Mouse (Mus musculus): ENCODE data around the gene Tnrc6c. TPM values are rescaled to one million over a fixed set of nuclear protein-coding genes. Genes with fewer than 3 reads are reported as not detected.
A peak's percentile ranks its signal among the peaks of the same experiment; 100 is the strongest.

Tnrc6c gene
- polyA plus RNA-seq, 1 experiment from 2014 or later: 31.0 TPM

GRCm38 (mm10) chr11:117663036-117663809 is 9.1 kb downstream of the Tnrc6c start:
- 83% methylated on average over 4 of the region's 4 CpGs for WGBS
- H3K27me3 ChIP-seq: no peaks in the 10 kb centered on the region
- no peak overlapping the region for H3K27ac ChIP-seq (replicated peaks)
- no peaks in the 10 kb centered on the region for H3K36me3 ChIP-seq
- H3K4me3 ChIP-seq: no peak overlapping the region
- peaks cover 61% of the 10 kb centered on the region for H3K4me1 ChIP-seq
- no peaks in the 10 kb centered on the region for H3K9me3 ChIP-seq
- no peak overlapping the region for H3K9ac ChIP-seq (replicated peaks)
- no peak overlapping the region for H3K4me2 ChIP-seq (replicated peaks)
- no peak for ATAC-seq (replicated peaks)

GRCm38 (mm10) chr11:117663810-117664139 is 9.7 kb downstream of the Tnrc6c start:
- Histone ChIP-seq H3K4me1 (peaks cover 62% of the 10 kb centered on the region), H3K36me3 (no peaks in the 10 kb centered on the region), H3K27ac (replicated peaks) (no peak overlapping the region), H3K9ac (replicated peaks) (no peak overlapping the region), H3K9me3 (no peaks in the 10 kb centered on the region), H3K27me3 (no peaks in the 10 kb centered on the region), H3K4me3 (no peak overlapping the region), H3K4me2 (replicated peaks) (no peak overlapping the region)
- no peak for ATAC-seq (replicated peaks)

- H3K27me3 ChIP-seq: no peaks in the 10 kb centered on the region
- no peak overlapping the region for H3K27ac ChIP-seq (replicated peaks)
- ATAC-seq (replicated peaks): no peak
- H3K9me3 ChIP-seq: no peaks in the 10 kb centered on the region
- H3K4me2 ChIP-seq (replicated peaks): no peak overlapping the region
- no peaks in the 10 kb centered on the region for H3K36me3 ChIP-seq
- no peak overlapping the region for H3K4me3 ChIP-seq
- H3K9ac ChIP-seq (replicated peaks): no peak overlapping the region
- peaks cover 51% of the 10 kb centered on the region for H3K4me1 ChIP-seq
- WGBS: 18% methylated on average over 3 of the region's 3 CpGs
These were observed 11.1 kb downstream of the Tnrc6c start for GRCm38 (mm10) chr11:117665189-117665588.

- Histone ChIP-seq H3K4me2 (replicated peaks) (no peak overlapping the region), H3K4me3 (no peak overlapping the region), H3K4me1 (peaks cover 45% of the 10 kb centered on the region), H3K36me3 (no peaks in the 10 kb centered on the region), H3K9me3 (no peaks in the 10 kb centered on the region), H3K27me3 (no peaks in the 10 kb centered on the region), H3K9ac (replicated peaks) (no peak overlapping the region), H3K27ac (replicated peaks) (no peak overlapping the region)
- ATAC-seq (replicated peaks): no peak
These were observed 12.5 kb downstream of the Tnrc6c start for GRCm38 (mm10) chr11:117666563-117666962.

- 88% methylated on average over 5 of the region's 5 CpGs for WGBS
- no peak overlapping the region for H3K4me2 ChIP-seq (replicated peaks)
- ATAC-seq (replicated peaks): no peak
- H3K4me1 ChIP-seq: peaks cover 45% of the 10 kb centered on the region
- no peaks in the 10 kb centered on the region for H3K27me3 ChIP-seq
- no peak overlapping the region for H3K4me3 ChIP-seq
- no peak overlapping the region for H3K27ac ChIP-seq (replicated peaks)
- H3K9me3 ChIP-seq: no peaks in the 10 kb centered on the region
- H3K36me3 ChIP-seq: no peaks in the 10 kb centered on the region
- no peak overlapping the region for H3K9ac ChIP-seq (replicated peaks)
These were observed 13.1 kb downstream of the Tnrc6c start for GRCm38 (mm10) chr11:117667152-117667551.

GRCm38 (mm10) chr11:117667825-117668224 is 13.7 kb downstream of the Tnrc6c start:
- WGBS: 48% methylated on average over 5 of the region's 5 CpGs
- H3K4me1 ChIP-seq: peaks cover 45% of the 10 kb centered on the region
- H3K9ac ChIP-seq (replicated peaks): no peak overlapping the region
- no peak overlapping the region for H3K4me2 ChIP-seq (replicated peaks)
- no peak for ATAC-seq (replicated peaks)
- H3K36me3 ChIP-seq: no peaks in the 10 kb centered on the region
- no peak overlapping the region for H3K4me3 ChIP-seq
- no peak overlapping the region for H3K27ac ChIP-seq (replicated peaks)
- no peaks in the 10 kb centered on the region for H3K27me3 ChIP-seq
- H3K9me3 ChIP-seq: no peaks in the 10 kb centered on the region

GRCm38 (mm10) chr11:117671626-117672025 is 17.5 kb downstream of the Tnrc6c start:
- no peak for ATAC-seq (replicated peaks)
- Histone ChIP-seq H3K4me3 (no peak overlapping the region), H3K9ac (replicated peaks) (no peak overlapping the region), H3K9me3 (no peaks in the 10 kb centered on the region), H3K4me1 (peaks cover 32% of the 10 kb centered on the region), H3K27ac (replicated peaks) (no peak overlapping the region), H3K27me3 (no peaks in the 10 kb centered on the region), H3K36me3 (no peaks in the 10 kb centered on the region), H3K4me2 (replicated peaks) (no peak overlapping the region)
- 87% methylated on average over 5 of the region's 5 CpGs for WGBS

GRCm38 (mm10) chr11:117674531-117674930 is 20.4 kb downstream of the Tnrc6c start:
- 94% methylated on average over 1 of the region's 1 CpGs for WGBS
- no peak overlapping the region for H3K27ac ChIP-seq (replicated peaks)

GRCm38 (mm10) chr11:117676649-117677048 is 22.6 kb downstream of the Tnrc6c start:
- H3K4me1 ChIP-seq: peaks cover 21% of the 10 kb centered on the region
- H3K9ac ChIP-seq (replicated peaks): no peak overlapping the region
- H3K36me3 ChIP-seq: no peaks in the 10 kb centered on the region
- H3K4me3 ChIP-seq: no peak overlapping the region
- H3K9me3 ChIP-seq: no peaks in the 10 kb centered on the region
- 0 out of 2 replicates have a peak overlapping the region, but pooled peaks have one; percentile 11 for H3K27ac ChIP-seq (replicated peaks)
- no peak overlapping the region for H3K4me2 ChIP-seq (replicated peaks)
- no peak for ATAC-seq (replicated peaks)
- WGBS: 9% methylated on average over 2 of the region's 2 CpGs
- no peaks in the 10 kb centered on the region for H3K27me3 ChIP-seq

More at GRCm38 (mm10) chr11:117674531-117674930, 20.4 kb downstream of the Tnrc6c start:
- H3K9me3 ChIP-seq: no peaks in the 10 kb centered on the region
- H3K4me1 ChIP-seq: peaks cover 18% of the 10 kb centered on the region
- no peaks in the 10 kb centered on the region for H3K36me3 ChIP-seq
- H3K9ac ChIP-seq (replicated peaks): no peak overlapping the region
- H3K4me2 ChIP-seq (replicated peaks): no peak overlapping the region
- no peak for ATAC-seq (replicated peaks)
- no peak overlapping the region for H3K4me3 ChIP-seq
- H3K27me3 ChIP-seq: no peaks in the 10 kb centered on the region

GRCm38 (mm10) chr11:117677111-117677510 is 23.0 kb downstream of the Tnrc6c start:
- no peak overlapping the region for H3K9ac ChIP-seq (replicated peaks)
- H3K9me3 ChIP-seq: no peaks in the 10 kb centered on the region
- H3K36me3 ChIP-seq: no peaks in the 10 kb centered on the region
- WGBS: 54% methylated on average over 3 of the region's 3 CpGs
- peaks cover 21% of the 10 kb centered on the region for H3K4me1 ChIP-seq
- ATAC-seq (replicated peaks): no peak
- no peaks in the 10 kb centered on the region for H3K27me3 ChIP-seq
- H3K27ac ChIP-seq (replicated peaks): 0 out of 2 replicates have a peak overlapping the region, but pooled peaks have one; percentile 11
- no peak overlapping the region for H3K4me3 ChIP-seq
- no peak overlapping the region for H3K4me2 ChIP-seq (replicated peaks)

- Histone ChIP-seq H3K4me3 (no peak overlapping the region), H3K9me3 (no peaks in the 10 kb centered on the region), H3K27me3 (no peaks in the 10 kb centered on the region), H3K9ac (replicated peaks) (no peak overlapping the region), H3K36me3 (no peaks in the 10 kb centered on the region), H3K4me1 (peaks cover 21% of the 10 kb centered on the region), H3K4me2 (replicated peaks) (no peak overlapping the region), H3K27ac (replicated peaks) (no peak overlapping the region)
- no peak for ATAC-seq (replicated peaks)
- WGBS: 84% methylated on average over 3 of the region's 3 CpGs
These were observed 23.5 kb downstream of the Tnrc6c start for GRCm38 (mm10) chr11:117677594-117677993.

GRCm38 (mm10) chr11:117678155-117678554 is 24.1 kb downstream of the Tnrc6c start:
- 89% methylated on average over 4 of the region's 4 CpGs for WGBS
- Histone ChIP-seq H3K4me1 (peaks cover 21% of the 10 kb centered on the region), H3K9me3 (no peaks in the 10 kb centered on the region), H3K4me2 (replicated peaks) (no peak overlapping the region), H3K9ac (replicated peaks) (no peak overlapping the region), H3K4me3 (no peak overlapping the region), H3K27me3 (no peaks in the 10 kb centered on the region), H3K27ac (replicated peaks) (no peak overlapping the region), H3K36me3 (no peaks in the 10 kb centered on the region)
- ATAC-seq (replicated peaks): no peak

- H3K27ac ChIP-seq (replicated peaks): no peak overlapping the region
- H3K4me1 ChIP-seq: peaks cover 21% of the 10 kb centered on the region
- no peaks in the 10 kb centered on the region for H3K9me3 ChIP-seq
- 48% methylated on average over 2 of the region's 2 CpGs for WGBS
- no peaks in the 10 kb centered on the region for H3K36me3 ChIP-seq
- H3K4me3 ChIP-seq: no peak overlapping the region
- H3K4me2 ChIP-seq (replicated peaks): no peak overlapping the region
- no peaks in the 10 kb centered on the region for H3K27me3 ChIP-seq
- ATAC-seq (replicated peaks): no peak
- no peak overlapping the region for H3K9ac ChIP-seq (replicated peaks)
These were observed 24.7 kb downstream of the Tnrc6c start for GRCm38 (mm10) chr11:117678740-117679139.

All from forebrain, embryonic 15.5 days (tissue).